Mouse (Mus musculus) small intestine, adult 2 months (tissue): Measurements from ENCODE around the gene Cga.

Source experiments
- CTCF ChIP-seq: fragments of 200-500 bp; IDR thresholded peaks from 2 replicates; pipeline ENCODE4 v1.5.1; 2012; ENCODE audit warnings: low read depth, mild to moderate bottlenecking, control low read depth, inconsistent platforms, low read length, moderate library complexity, mixed read lengths; ENCODE audit not compliant: insufficient replicate concordance, insufficient read length; ENCODE audit errors: extremely low read depth
- POLR2A ChIP-seq: fragments of 200-500 bp; IDR thresholded peaks from 2 replicates; pipeline ENCODE4 v1.6.1; 2012; ENCODE audit warnings: low read depth, mild to moderate bottlenecking, control low read depth, inconsistent platforms, low read length, moderate library complexity

GRCm38 (mm10) chr4:34872896-34873495, 20.6 kb upstream of the Cga start:
- no peak for TF ChIP-seq CTCF
- TF ChIP-seq POLR2A, result no peak
